ENCODE assay signal across 8 mouse cellular contexts in genomic region chr5:138186950-138187638, GRCm38 (mm10). TPM values are rescaled to one million over a fixed set of nuclear protein-coding genes. Genes with fewer than 3 reads are reported as not detected.
DNase-seq lines count a peak whose midpoint lies in the region; ATAC-seq lines count a peak whose summit lies in the region.

Taf6 (minus strand) TSS chr5:138187451.
Cnpy4 (plus strand) TSS chr5:138187485.

- no peaks in the 10 kb centered on the region for H3K9me3 ChIP-seq in intestine, embryonic 15.5 days

- peak within 1 kb of the TSS; percentile 87 for H3K9ac ChIP-seq in intestine, embryonic 15.5 days

- no peaks in the 10 kb centered on the region for H3K27me3 ChIP-seq in intestine, embryonic 15.5 days (replicated peaks)

- peak; percentile 90 for ATAC-seq in intestine, embryonic 15.5 days

- peak within 1 kb of the TSS; percentile 74 for H3K27ac ChIP-seq in intestine, embryonic 15.5 days

- peaks cover 8% of the 10 kb centered on the region for H3K36me3 ChIP-seq in intestine, embryonic 15.5 days

- peak; percentile 77 for DNase-seq in adrenal gland, adult 8-10 months
- peak; percentile 85 for DNase-seq in embryo, embryonic 11.5 days (ENCODE audit: low read depth, low spot score)
- DNase-seq in gastrocnemius, postnatal 36 days, result peak; percentile 73 to 74
- DNase-seq in left cerebral cortex, postnatal 25 days (ENCODE audit: low spot score in 2 of 2), result peak; percentile 80 to 91
- DNase-seq in mesoderm, embryonic 11.5 days (ENCODE audit: low read depth, low spot score), result peak; percentile 90
- peak; percentile 74 for DNase-seq in right cerebral cortex, postnatal 25 days
- DNase-seq in urinary bladder, postnatal 36 days (ENCODE audit: low spot score in 2 of 2), result peak; percentile 73 to 81

- WGBS in intestine, embryonic 15.5 days, result under 1% methylated on average over 31 of the region's 31 CpGs

- peaks cover 14% of the 10 kb centered on the region; the same call in 1 of the 2 replicates for H3K4me1 ChIP-seq in intestine, embryonic 15.5 days (replicated peaks)

- intact Hi-C loops in gastrocnemius, postnatal 36 days (cut with DNase I), result no loop called here
- intact Hi-C loops in left cerebral cortex, postnatal 25 days (cut with DNase I), result loop anchor here (1.0 kb wide), 2 partner anchors 16 to 26 kb away; partner anchors contain the start of gene Cops6

- peak within 1 kb of the TSS; percentile 71 for H3K4me2 ChIP-seq in intestine, embryonic 15.5 days (replicated peaks)

- peak within 1 kb of the TSS; percentile 73 for H3K4me3 ChIP-seq in intestine, embryonic 15.5 days (replicated peaks)

RNA-seq across cellular contexts. Expression of gene Taf6, which starts in this region (rescaled TPM):
- 10 to 100 TPM; 42.4 to 62.7 (median 51.4) TPM for total RNA-seq in adrenal gland, adult 8-10 months (2022)
- total RNA-seq in gastrocnemius, postnatal 36 days (2021), result 10 to 100 TPM; 27.2 to 29.1 TPM
- 67.8 and 70.0 TPM in 2 replicates for polyA plus RNA-seq in intestine, embryonic 15.5 days (2015; fragmentation: Nextera tagmentation; extraction: Ambion mirVana)
- total RNA-seq in left cerebral cortex, postnatal 25 days (2021), result 10 to 100 TPM; 39.3 to 42.0 TPM

RNA-seq across cellular contexts. Expression of gene Cnpy4, which starts in this region (rescaled TPM):
- total RNA-seq in adrenal gland, adult 8-10 months (2022), result 10 to 100 TPM; 23.8 to 34.5 (median 27.8) TPM
- total RNA-seq in gastrocnemius, postnatal 36 days (2021), result 1 to 10 TPM; 3.7 to 3.8 TPM
- 37.0 and 38.8 TPM in 2 replicates for polyA plus RNA-seq in intestine, embryonic 15.5 days (2015; fragmentation: Nextera tagmentation; extraction: Ambion mirVana)
- total RNA-seq in left cerebral cortex, postnatal 25 days (2021), result 10 to 100 TPM; 15.6 to 16.9 TPM

Comparison
In these comparisons a context has a peak if more than half of its experiments do, and no peak if none do; other contexts are left out.
1. Peak in every context shown above with its lines: DNase-seq, ATAC-seq, H3K4me3 ChIP-seq and H3K27ac ChIP-seq.